Mouse (Mus musculus): ENCODE results near the gene Capn7. TPM values are rescaled to one million over a fixed set of nuclear protein-coding genes. Genes with fewer than 3 reads are reported as not detected.

Gene Capn7
- polyA plus RNA-seq, 1 experiment from 2014 or later: 51.4 TPM

- WGBS: 80% methylated on average over 7 of the region's 7 CpGs
- H3K9me3 ChIP-seq: no peaks in the 10 kb centered on the region
- no peak overlapping the region for H3K27ac ChIP-seq (replicated peaks)
- peaks cover 6% of the 10 kb centered on the region; the same call in 1 of the 2 replicates for H3K27me3 ChIP-seq
- H3K4me1 ChIP-seq: peaks cover 7% of the 10 kb centered on the region
- no peak overlapping the region for H3K9ac ChIP-seq (replicated peaks)
- ATAC-seq (ENCODE audit: low FRiP score, low read depth): no peak
- H3K4me3 ChIP-seq: no peak overlapping the region
- H3K36me3 ChIP-seq: no peaks in the 10 kb centered on the region
- no peak overlapping the region for H3K4me2 ChIP-seq (replicated peaks)
These were observed 9.7 kb upstream of the Capn7 start for GRCm38 (mm10) chr14:31326770-31327169.

GRCm38 (mm10) chr14:31327196-31327595 lies 9.2 kb upstream of the Capn7 start:
- 91% methylated on average over 1 of the region's 1 CpGs for WGBS
- Histone ChIP-seq H3K4me3 (no peak overlapping the region), H3K9me3 (no peaks in the 10 kb centered on the region), H3K27me3 (peaks cover 6% of the 10 kb centered on the region; the same call in 1 of the 2 replicates), H3K4me2 (replicated peaks) (no peak overlapping the region), H3K36me3 (no peaks in the 10 kb centered on the region), H3K4me1 (peaks cover 7% of the 10 kb centered on the region), H3K9ac (replicated peaks) (no peak overlapping the region), H3K27ac (replicated peaks) (no peak overlapping the region)
- ATAC-seq (ENCODE audit: low FRiP score, low read depth): no peak

- H3K9me3 ChIP-seq: no peaks in the 10 kb centered on the region
- no peaks in the 10 kb centered on the region for H3K36me3 ChIP-seq
- H3K27me3 ChIP-seq: peaks cover 6% of the 10 kb centered on the region; the same call in 1 of the 2 replicates
- no peak overlapping the region for H3K9ac ChIP-seq (replicated peaks)
- WGBS: 80% methylated on average over 4 of the region's 4 CpGs
- no peak for ATAC-seq (ENCODE audit: low FRiP score, low read depth)
- no peak overlapping the region for H3K4me2 ChIP-seq (replicated peaks)
- no peak overlapping the region for H3K4me3 ChIP-seq
- H3K4me1 ChIP-seq: peaks cover 7% of the 10 kb centered on the region
- no peak overlapping the region for H3K27ac ChIP-seq (replicated peaks)
These were observed 8.8 kb upstream of the Capn7 start for GRCm38 (mm10) chr14:31327681-31328080.

DNA sequence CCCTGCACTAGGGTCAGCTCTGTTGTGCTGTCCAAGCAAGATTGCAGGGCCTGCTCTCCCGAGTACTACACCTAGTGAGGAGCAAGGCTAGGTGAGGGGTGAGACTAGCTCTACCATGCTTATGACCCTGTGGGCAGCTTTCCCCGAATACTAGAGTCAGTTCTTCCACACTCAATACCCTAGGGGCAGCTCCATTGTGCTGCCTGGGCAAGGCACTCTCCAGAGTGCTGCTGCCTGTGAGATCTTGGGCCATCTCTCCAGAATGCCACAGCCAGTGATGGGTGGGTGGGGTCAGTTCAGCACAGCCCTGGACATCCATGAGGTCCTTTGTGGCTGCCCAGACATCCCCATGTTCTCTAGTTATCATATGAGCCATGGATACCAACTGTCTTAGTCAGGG lies 6.7 kb upstream of the Capn7 start:
- H3K4me2 ChIP-seq (replicated peaks): no peak overlapping the region
- no peaks in the 10 kb centered on the region for H3K36me3 ChIP-seq
- no peak overlapping the region for H3K4me3 ChIP-seq
- no peaks in the 10 kb centered on the region; the same call in 1 of the 2 replicates for H3K27me3 ChIP-seq
- no peak for ATAC-seq (ENCODE audit: low FRiP score, low read depth)
- H3K9me3 ChIP-seq: no peaks in the 10 kb centered on the region
- no peak overlapping the region for H3K9ac ChIP-seq (replicated peaks)
- no peak overlapping the region for H3K27ac ChIP-seq (replicated peaks)
- WGBS: 59% methylated on average over 2 of the region's 2 CpGs
- no peaks in the 10 kb centered on the region for H3K4me1 ChIP-seq

GRCm38 (mm10) chr14:31330957-31331356 lies 5.5 kb upstream of the Capn7 start:
- H3K4me3 ChIP-seq: no peak overlapping the region
- ATAC-seq (ENCODE audit: low FRiP score, low read depth): no peak
- H3K4me2 ChIP-seq (replicated peaks): no peak overlapping the region
- 72% methylated on average over 4 of the region's 4 CpGs for WGBS
- H3K9ac ChIP-seq (replicated peaks): no peak overlapping the region
- H3K27ac ChIP-seq (replicated peaks): no peak overlapping the region
- H3K4me1 ChIP-seq: peaks cover 5% of the 10 kb centered on the region; the same call in 1 of the 2 replicates
- no peaks in the 10 kb centered on the region for H3K9me3 ChIP-seq
- no peaks in the 10 kb centered on the region; the same call in 1 of the 2 replicates for H3K27me3 ChIP-seq
- H3K36me3 ChIP-seq: no peaks in the 10 kb centered on the region

DNA sequence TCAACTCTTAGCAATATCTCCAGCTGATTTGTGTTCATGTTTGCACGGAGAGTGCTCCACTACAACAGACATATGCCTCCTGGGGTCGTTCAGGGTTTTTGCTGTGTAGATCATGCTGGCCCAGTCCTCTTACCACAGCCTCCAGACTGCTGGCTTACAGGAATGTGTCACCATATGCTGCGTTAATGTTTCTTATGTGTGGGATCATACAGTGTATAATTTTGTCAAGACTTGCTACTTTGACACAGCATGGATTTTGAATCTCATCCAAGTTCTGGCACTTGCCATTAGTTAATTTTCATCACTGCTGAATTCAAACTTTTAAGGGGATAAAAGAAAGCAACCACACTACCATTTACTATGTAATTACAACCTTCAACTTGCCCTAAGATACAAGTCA lies 673 bp upstream of the Capn7 start:
- WGBS: 67% methylated on average over 3 of the region's 3 CpGs
- Histone ChIP-seq H3K4me2 (replicated peaks) (peak overlapping the region; percentile 63), H3K9ac (replicated peaks) (peak overlapping the region; percentile 32; the same call in 1 of the 2 replicates), H3K4me3 (peak overlapping the region; percentile 90), H3K9me3 (no peaks in the 10 kb centered on the region), H3K27me3 (no peaks in the 10 kb centered on the region), H3K4me1 (peaks cover 20% of the 10 kb centered on the region), H3K27ac (replicated peaks) (0 out of 2 replicates have a peak overlapping the region, but pooled peaks have one; percentile 52), H3K36me3 (peaks cover 3% of the 10 kb centered on the region)
- ATAC-seq (ENCODE audit: low FRiP score, low read depth): no peak

- ATAC-seq (ENCODE audit: low FRiP score, low read depth): no peak
- Histone ChIP-seq H3K9me3 (no peaks in the 10 kb centered on the region), H3K4me1 (peaks cover 20% of the 10 kb centered on the region), H3K27me3 (no peaks in the 10 kb centered on the region), H3K4me3 (peak overlapping the region; percentile 90), H3K4me2 (replicated peaks) (peak overlapping the region; percentile 63), H3K27ac (replicated peaks) (no peak overlapping the region), H3K9ac (replicated peaks) (peak overlapping the region; percentile 77), H3K36me3 (peaks cover 7% of the 10 kb centered on the region)
- 52% methylated on average over 7 of the region's 7 CpGs for WGBS
These were observed 968 bp downstream of the Capn7 start for GRCm38 (mm10) chr14:31337406-31337805.

- Histone ChIP-seq H3K9ac (replicated peaks) (no peak overlapping the region), H3K36me3 (peaks cover 7% of the 10 kb centered on the region), H3K9me3 (no peaks in the 10 kb centered on the region), H3K4me3 (peak overlapping the region; percentile 90), H3K4me1 (peaks cover 20% of the 10 kb centered on the region), H3K27me3 (no peaks in the 10 kb centered on the region), H3K27ac (replicated peaks) (no peak overlapping the region), H3K4me2 (replicated peaks) (peak overlapping the region; percentile 63)
- no peak for ATAC-seq (ENCODE audit: low FRiP score, low read depth)
These were observed 1.5 kb downstream of the Capn7 start for GRCm38 (mm10) chr14:31337947-31338346.

DNA sequence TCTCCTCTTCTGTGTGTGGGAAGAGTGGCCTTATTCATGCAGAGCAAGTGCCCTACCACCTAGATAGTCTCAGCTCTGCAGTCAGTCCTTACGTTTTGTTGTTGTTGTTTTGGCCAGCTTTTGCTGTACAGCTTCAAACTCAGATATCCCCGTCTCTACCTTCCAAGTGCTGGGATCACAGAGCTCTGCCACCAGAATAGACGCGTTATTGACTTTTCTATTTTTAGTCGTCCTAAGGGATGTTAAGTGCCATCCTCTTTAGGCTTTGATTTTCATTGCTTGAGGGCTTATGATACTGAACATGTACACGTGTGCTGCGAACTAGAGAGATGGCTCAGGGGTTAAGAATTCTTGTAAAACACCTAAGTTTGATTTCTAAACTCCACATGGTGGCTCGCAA lies 6.8 kb downstream of the Capn7 start:
- H3K9ac ChIP-seq (replicated peaks): no peak overlapping the region
- peaks cover 26% of the 10 kb centered on the region for H3K36me3 ChIP-seq
- no peak for ATAC-seq (ENCODE audit: low FRiP score, low read depth)
- H3K27me3 ChIP-seq: no peaks in the 10 kb centered on the region
- WGBS: 88% methylated on average over 8 of the region's 8 CpGs
- peaks cover 6% of the 10 kb centered on the region for H3K4me1 ChIP-seq
- no peak overlapping the region for H3K4me3 ChIP-seq
- H3K27ac ChIP-seq (replicated peaks): no peak overlapping the region
- no peaks in the 10 kb centered on the region for H3K9me3 ChIP-seq
- H3K4me2 ChIP-seq (replicated peaks): no peak overlapping the region

DNA sequence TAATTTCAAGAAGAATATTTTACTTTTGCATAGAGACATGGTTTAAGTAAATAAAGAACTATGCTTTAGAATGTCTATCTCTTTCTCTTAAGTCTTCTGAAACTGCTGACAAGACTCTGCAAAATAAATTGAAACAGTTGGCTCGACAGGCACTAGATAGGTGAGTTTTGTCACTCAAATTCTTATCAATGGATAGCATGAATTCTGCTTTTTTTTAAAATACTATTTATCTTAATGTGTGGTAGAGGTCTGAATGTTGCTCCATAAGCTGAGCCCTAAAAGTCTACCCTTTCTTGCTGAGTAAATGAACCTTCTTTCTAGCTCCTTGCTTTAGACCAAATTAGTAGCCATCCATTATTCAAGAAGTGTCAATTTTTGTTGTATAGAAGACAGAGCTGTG lies 8.9 kb downstream of the Capn7 start:
- Histone ChIP-seq H3K4me3 (no peak overlapping the region), H3K4me2 (replicated peaks) (no peak overlapping the region), H3K9me3 (no peaks in the 10 kb centered on the region), H3K36me3 (peaks cover 28% of the 10 kb centered on the region), H3K4me1 (no peaks in the 10 kb centered on the region), H3K9ac (replicated peaks) (no peak overlapping the region), H3K27ac (replicated peaks) (no peak overlapping the region), H3K27me3 (no peaks in the 10 kb centered on the region)
- ATAC-seq (ENCODE audit: low FRiP score, low read depth): no peak
- 92% methylated on average over 1 of the region's 1 CpGs for WGBS

GRCm38 (mm10) chr14:31362236-31362635 lies 25.8 kb downstream of the Capn7 start:
- H3K4me2 ChIP-seq (replicated peaks): no peak overlapping the region
- H3K9me3 ChIP-seq: no peaks in the 10 kb centered on the region
- H3K27me3 ChIP-seq: no peaks in the 10 kb centered on the region
- ATAC-seq (ENCODE audit: low FRiP score, low read depth): no peak
- no peak overlapping the region for H3K4me3 ChIP-seq
- H3K36me3 ChIP-seq: peaks cover 63% of the 10 kb centered on the region
- WGBS: 95% methylated on average over 2 of the region's 2 CpGs
- no peak overlapping the region for H3K9ac ChIP-seq (replicated peaks)
- H3K27ac ChIP-seq (replicated peaks): no peak overlapping the region
- no peaks in the 10 kb centered on the region for H3K4me1 ChIP-seq

GRCm38 (mm10) chr14:31364589-31364988 lies 28.2 kb downstream of the Capn7 start:
- Histone ChIP-seq H3K27ac (replicated peaks) (no peak overlapping the region), H3K9ac (replicated peaks) (no peak overlapping the region), H3K9me3 (no peaks in the 10 kb centered on the region), H3K4me2 (replicated peaks) (no peak overlapping the region), H3K36me3 (peaks cover 73% of the 10 kb centered on the region), H3K27me3 (no peaks in the 10 kb centered on the region), H3K4me1 (no peaks in the 10 kb centered on the region), H3K4me3 (no peak overlapping the region)
- no peak for ATAC-seq (ENCODE audit: low FRiP score, low read depth)
- WGBS: 91% methylated on average over 4 of the region's 4 CpGs

GRCm38 (mm10) chr14:31365350-31365749 lies 28.9 kb downstream of the Capn7 start:
- H3K4me1 ChIP-seq: no peaks in the 10 kb centered on the region
- no peak for ATAC-seq (ENCODE audit: low FRiP score, low read depth)
- no peak overlapping the region for H3K27ac ChIP-seq (replicated peaks)
- H3K9me3 ChIP-seq: no peaks in the 10 kb centered on the region
- H3K36me3 ChIP-seq: peaks cover 77% of the 10 kb centered on the region
- H3K4me3 ChIP-seq: no peak overlapping the region
- no peak overlapping the region for H3K4me2 ChIP-seq (replicated peaks)
- no peaks in the 10 kb centered on the region for H3K27me3 ChIP-seq
- H3K9ac ChIP-seq (replicated peaks): no peak overlapping the region
